9 mouse cellular contexts compared by ENCODE assay signal in the genomic region with DNA sequence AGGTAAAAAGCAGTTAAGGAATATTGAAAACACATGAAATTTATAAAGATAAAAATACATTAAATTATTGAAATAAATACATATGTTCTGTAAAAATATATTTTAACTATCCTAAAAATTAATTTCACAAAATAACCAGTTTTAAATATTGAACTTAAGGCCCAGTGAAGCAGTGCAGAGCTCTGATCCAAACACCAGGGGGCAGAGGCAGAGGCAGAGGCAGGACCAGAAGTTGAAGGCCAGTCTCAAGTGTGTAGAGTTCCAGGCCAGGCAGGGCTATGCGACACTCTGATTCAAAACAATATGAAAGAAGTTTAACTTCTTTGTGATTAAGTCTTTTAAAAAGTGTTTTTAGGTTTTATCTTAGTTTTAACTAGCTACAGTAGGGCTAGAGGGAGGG.
DNase-seq lines count a peak whose midpoint lies in the region; ATAC-seq and TF ChIP-seq lines count a peak whose summit lies in the region.
"Had no signal": no experiment of that assay in that cellular context is flagged by ENCODE, and none has a peak within 500 bp of the region (broad histone marks: within the 10 kb centered on the region; RNA-seq: fewer than 3 reads in every experiment).

No protein-coding gene starts in this region.

- no peak overlapping the region for H3K4me3 ChIP-seq in heart, adult 2 months
- H3K4me3 ChIP-seq in heart, embryonic 12.5 days, result no peak overlapping the region
- no peak overlapping the region for H3K4me3 ChIP-seq in ES-Bruce4 (ENCODE audit: low read depth, low read length)
- H3K4me3 ChIP-seq in forebrain, embryonic 12.5 days (replicated peaks), result no peak overlapping the region
- H3K4me3 ChIP-seq: midbrain, embryonic 13.5 days had no signal

- H3K36me3 ChIP-seq in heart, adult 2 months (ENCODE audit: control insufficient read depth, insufficient read depth, low read length), result no peaks in the 10 kb centered on the region
- H3K36me3 ChIP-seq in heart, embryonic 12.5 days, result peaks cover 33% of the 10 kb centered on the region
- peaks cover 21% of the 10 kb centered on the region for H3K36me3 ChIP-seq in ES-Bruce4 (ENCODE audit: control insufficient read depth, insufficient read depth, low read length, poor library complexity, severe bottlenecking)
- peaks cover 30% of the 10 kb centered on the region for H3K36me3 ChIP-seq in forebrain, embryonic 12.5 days (replicated peaks)

- no peak for TF ChIP-seq EP300 in heart, adult 2 months (IDR thresholded peaks at IDR 0.05; ENCODE audit: insufficient read depth, low read depth, low read length)
- no peak for TF ChIP-seq EP300 in ES-Bruce4 (IDR thresholded peaks at IDR 0.05; ENCODE audit: insufficient read depth, low read depth, low read length)

- WGBS in heart, adult 2 months, result 92% methylated on average over 1 of the region's 1 CpGs
- 88% methylated on average over 1 of the region's 1 CpGs for WGBS in heart, embryonic 12.5 days
- WGBS in forebrain, embryonic 12.5 days, result 94% methylated on average over 1 of the region's 1 CpGs

- intact Hi-C loops in heart, adult 2 months (cut with DNase I), result no loop called here

- H3K79me2 ChIP-seq in heart, adult 2 months (replicated peaks; ENCODE audit: control insufficient read depth, insufficient read depth, low read length), result no peaks in the 10 kb centered on the region

- TF ChIP-seq CTCF in heart, adult 2 months (IDR thresholded peaks at IDR 0.05), result peak; percentile 63
- peak; percentile 40 for TF ChIP-seq CTCF in ES-Bruce4 (IDR thresholded peaks at IDR 0.05; ENCODE audit: low read depth, low read length)

- no peaks in the 10 kb centered on the region for H3K27me3 ChIP-seq in heart, adult 2 months (ENCODE audit: control insufficient read depth, insufficient read depth, low read length)
- no peaks in the 10 kb centered on the region for H3K27me3 ChIP-seq in heart, embryonic 12.5 days (replicated peaks)
- no peaks in the 10 kb centered on the region for H3K27me3 ChIP-seq in ES-Bruce4 (ENCODE audit: control insufficient read depth, insufficient read depth, low read length, poor library complexity, severe bottlenecking)
- no peaks in the 10 kb centered on the region for H3K27me3 ChIP-seq in forebrain, embryonic 12.5 days
- H3K27me3 ChIP-seq: midbrain, embryonic 13.5 days had no signal

- no peak for DNase-seq in heart, adult 2 months
- DNase-seq in 3T3-L1 (ENCODE audit: low read depth, low spot score) (peak; percentile 34), liver (peak; percentile 53)
- DNase-seq in frontal cortex, postnatal 36 days (ENCODE audit: low spot score in 2 of 2), result no peak
- DNase-seq in urinary bladder, postnatal 36 days (ENCODE audit: low spot score in 2 of 2), result no peak

- no peak overlapping the region for H3K27ac ChIP-seq in heart, adult 2 months
- no peak overlapping the region for H3K27ac ChIP-seq in heart, embryonic 12.5 days (ENCODE audit: poor library complexity, severe bottlenecking)
- H3K27ac ChIP-seq in ES-Bruce4 (ENCODE audit: insufficient read depth, low read length), result no peak overlapping the region
- no peak overlapping the region for H3K27ac ChIP-seq in forebrain, embryonic 12.5 days
- H3K27ac ChIP-seq: midbrain, embryonic 13.5 days had no signal

- TF ChIP-seq POLR2A in heart, adult 2 months (IDR thresholded peaks at IDR 0.05; ENCODE audit: insufficient read depth, low read depth, low read length), result no peak
- TF ChIP-seq POLR2A in ES-Bruce4 (IDR thresholded peaks at IDR 0.05; ENCODE audit: insufficient read depth, low read length), result no peak

- no peak overlapping the region for H3K9ac ChIP-seq in heart, adult 2 months (ENCODE audit: low read depth, low read length)
- no peak overlapping the region for H3K9ac ChIP-seq in heart, embryonic 12.5 days
- H3K9ac ChIP-seq in ES-Bruce4 (ENCODE audit: low read depth, poor library complexity, severe bottlenecking), result no peak overlapping the region
- no peak overlapping the region for H3K9ac ChIP-seq in forebrain, embryonic 12.5 days
- H3K9ac ChIP-seq: midbrain, embryonic 13.5 days had no signal

- ATAC-seq in heart, embryonic 12.5 days (ENCODE audit: insufficient number of reproducible peaks, low FRiP score), result no peak
- ATAC-seq in forebrain, embryonic 12.5 days (ENCODE audit: low FRiP score), result no peak
- ATAC-seq: midbrain, embryonic 13.5 days had no signal

- no peaks in the 10 kb centered on the region for H3K9me3 ChIP-seq in heart, embryonic 12.5 days (replicated peaks)
- H3K9me3 ChIP-seq in ES-Bruce4 (replicated peaks; ENCODE audit: control insufficient read depth, insufficient read depth, low read length, poor library complexity, severe bottlenecking), result no peaks in the 10 kb centered on the region
- H3K9me3 ChIP-seq in forebrain, embryonic 12.5 days, result no peaks in the 10 kb centered on the region
- H3K9me3 ChIP-seq: midbrain, embryonic 13.5 days had no signal

- no peak overlapping the region for H3K4me2 ChIP-seq in heart, embryonic 12.5 days
- no peak overlapping the region for H3K4me2 ChIP-seq in forebrain, embryonic 12.5 days
- H3K4me2 ChIP-seq: midbrain, embryonic 13.5 days had no signal

- no peaks in the 10 kb centered on the region for H3K4me1 ChIP-seq in heart, adult 2 months (ENCODE audit: control insufficient read depth, insufficient read depth, low read length)
- no peaks in the 10 kb centered on the region for H3K4me1 ChIP-seq in heart, embryonic 12.5 days (replicated peaks)
- H3K4me1 ChIP-seq in ES-Bruce4 (ENCODE audit: control insufficient read depth, insufficient read depth, low read length), result no peaks in the 10 kb centered on the region
- no peaks in the 10 kb centered on the region for H3K4me1 ChIP-seq in forebrain, embryonic 12.5 days
- H3K4me1 ChIP-seq: midbrain, embryonic 13.5 days had no signal

Comparison
In these comparisons a context has a peak if more than half of its experiments do, and no peak if none do; other contexts are left out.
1. DNase-seq: peak in 3T3-L1 (single experiment) and liver (single experiment); none in heart, adult 2 months (0 of 2), frontal cortex, postnatal 36 days (0 of 2) and urinary bladder, postnatal 36 days (0 of 2).